Mouse (Mus musculus) heart, embryonic 16.5 days (tissue): Measurements from ENCODE around the gene Nop16. TPM values are rescaled to one million over a fixed set of nuclear protein-coding genes. Genes with fewer than 3 reads are reported as not detected.
"Not testable (repeated sequence)": the region's sequence is repeated elsewhere in the genome, so short reads cannot be mapped to it uniquely, and the experiment has no call there.

Source experiments
- ATAC-seq: fragments of 200-750 bp; cut with Nextera tagmentation; replicated peaks from 2 replicates; pipeline ENCODE4 v1.8.0; 2017; ENCODE audit warnings: moderate number of reproducible peaks; ENCODE audit not compliant: insufficient read depth, low FRiP score; ENCODE audit errors: extremely low read depth
- H3K27ac ChIP-seq: fragments of 300-500 bp; sonication (generic); 2 replicates; pipeline ENCODE4 v1.5.1; 2014; ENCODE audit warnings: mild to moderate bottlenecking, low read length, control low read depth, moderate library complexity
- H3K27me3 ChIP-seq: fragments of 300-500 bp; sonication (generic); 2 replicates; pipeline ENCODE4 v1.6.1; 2014; ENCODE audit warnings: low read length, mixed read lengths; ENCODE audit not compliant: control insufficient read depth, insufficient read depth
- H3K36me3 ChIP-seq: fragments of 300-500 bp; sonication (generic); 2 replicates; pipeline ENCODE4 v1.6.1; 2014; ENCODE audit not compliant: control insufficient read depth, insufficient read depth
- H3K4me1 ChIP-seq: fragments of 300-500 bp; sonication (generic); 2 replicates; pipeline ENCODE4 v1.6.1; 2014; ENCODE audit warnings: low read length, mixed read lengths; ENCODE audit not compliant: control insufficient read depth, insufficient read depth
- H3K4me2 ChIP-seq: fragments of 300-500 bp; sonication (generic); 2 replicates; pipeline ENCODE4 v1.6.1; 2014; ENCODE audit warnings: low read depth, mild to moderate bottlenecking, control low read depth, low read length
- H3K4me3 ChIP-seq: fragments of 300-500 bp; sonication (generic); 2 replicates; pipeline ENCODE4 v1.5.1; 2014; ENCODE audit warnings: mild to moderate bottlenecking, control low read depth, low read length
- H3K9ac ChIP-seq: fragments of 300-500 bp; sonication (generic); 2 replicates; pipeline ENCODE4 v1.6.1; 2014; ENCODE audit warnings: low read length, control low read depth
- H3K9me3 ChIP-seq: fragments of 300-500 bp; sonication (generic); replicated peaks from 2 replicates; pipeline ENCODE4 v1.6.1; 2016; ENCODE audit warnings: low read length; ENCODE audit not compliant: control insufficient read depth
- WGBS: fragments of 180-500 bp; shearing (Covaris S2); extraction: QIAGEN DNeasy Blood & Tissue Kit; methylation state at CpG from one replicate; pipeline ENCODE4 v1.1.7; 2014; 5-methylcytosine and 5-hydroxymethylcytosine counted together
- polyA plus RNA-seq: library from polyadenylated mRNA; unstranded; fragments of >200 nt; fragmentation: Nextera tagmentation; extraction: Ambion mirVana; gene quantifications from 2 replicates; pipeline ENCODE4 v1.2.1, GENCODE M21; 2015

Nop16 gene
- polyA plus RNA-seq, 1 experiment from 2014 or later, result 56.7 TPM

DNA sequence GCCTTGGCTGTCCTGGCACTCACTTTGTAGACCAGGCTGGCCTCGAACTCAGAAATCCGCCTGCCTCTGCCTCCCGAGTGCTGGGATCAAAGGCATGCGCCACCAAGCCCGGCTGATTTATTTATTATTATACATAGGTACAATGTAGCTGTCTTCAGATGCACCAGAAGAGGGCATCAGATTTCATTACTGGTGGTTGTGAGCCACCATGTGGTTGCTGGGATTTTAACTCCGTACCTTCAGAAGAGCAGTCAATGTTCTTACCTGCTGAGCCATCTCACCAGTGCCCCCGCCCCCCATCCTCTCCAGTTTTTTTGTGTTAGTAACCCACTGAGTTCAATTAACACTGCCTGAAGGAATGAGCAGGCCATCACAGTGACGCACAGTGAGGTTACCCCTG, 23.3 kb upstream of the Nop16 start:
- H3K9ac ChIP-seq, H3K9me3 ChIP-seq, H3K4me3 ChIP-seq, H3K4me2 ChIP-seq, H3K27me3 ChIP-seq, ATAC-seq, H3K36me3 ChIP-seq, H3K27ac ChIP-seq: not testable (repeated sequence)
- peaks cover 14% of the 10 kb centered on the region for H3K4me1 ChIP-seq
- WGBS, result 83% methylated on average over 8 of the region's 8 CpGs

DNA sequence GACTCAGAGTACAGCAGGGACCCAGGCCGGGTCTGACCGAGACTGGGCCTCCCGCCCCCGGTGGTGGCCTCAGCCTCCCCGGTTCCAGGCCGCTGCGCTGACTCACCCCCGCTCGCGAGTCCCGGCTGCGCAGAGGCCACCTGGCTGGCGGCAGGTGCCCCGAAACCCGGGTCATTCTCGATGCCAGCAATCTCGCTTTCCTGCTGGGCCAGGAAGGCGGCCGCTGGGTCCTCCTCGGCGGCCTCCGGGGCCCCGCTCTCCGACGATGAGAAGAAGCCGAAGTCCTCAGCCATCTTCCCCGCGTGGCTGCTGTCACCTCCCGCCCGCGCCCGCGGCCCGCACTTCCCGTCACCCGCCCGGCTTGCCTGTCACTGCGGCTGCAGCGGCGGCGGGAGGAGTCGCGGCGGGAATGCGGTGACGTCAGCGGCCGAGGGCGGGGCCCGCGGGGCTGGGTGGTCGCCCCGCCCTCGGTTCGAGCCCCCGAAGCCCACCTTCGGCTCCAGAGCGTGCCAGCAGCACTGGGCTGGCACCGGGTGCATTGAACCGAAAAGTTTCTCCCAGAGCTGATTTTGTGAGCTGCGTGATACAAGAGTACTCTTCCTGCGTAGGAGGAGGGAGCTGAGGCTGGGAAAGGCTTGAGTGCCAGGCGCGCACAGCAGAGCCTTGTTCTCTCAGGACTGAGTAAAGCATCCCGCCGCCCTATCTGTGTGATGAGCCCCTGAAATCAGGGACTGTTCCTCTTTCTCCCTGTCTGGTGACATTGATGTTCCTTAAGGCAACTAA, 21.3 kb upstream of the Nop16 start, which contains the start of gene Cltb:
TSS of gene Cltb (minus strand) at position 373 of the 783 bp plus-strand sequence.
- H3K4me3 ChIP-seq, result peak within 1 kb of the TSS; percentile 79
- H3K9me3 ChIP-seq, result no peaks in the 10 kb centered on the region
- no peaks in the 10 kb centered on the region for H3K27me3 ChIP-seq
- H3K27ac ChIP-seq, result peak within 1 kb of the TSS; percentile 52
- peak within 1 kb of the TSS; percentile 83 for H3K9ac ChIP-seq
- H3K36me3 ChIP-seq, result no peaks in the 10 kb centered on the region
- ATAC-seq, result peak; percentile 77
- peak within 1 kb of the TSS; percentile 84 for H3K4me2 ChIP-seq
- H3K4me1 ChIP-seq, result peaks cover 14% of the 10 kb centered on the region
- under 1% methylated on average over 66 of the region's 66 CpGs for WGBS

DNA sequence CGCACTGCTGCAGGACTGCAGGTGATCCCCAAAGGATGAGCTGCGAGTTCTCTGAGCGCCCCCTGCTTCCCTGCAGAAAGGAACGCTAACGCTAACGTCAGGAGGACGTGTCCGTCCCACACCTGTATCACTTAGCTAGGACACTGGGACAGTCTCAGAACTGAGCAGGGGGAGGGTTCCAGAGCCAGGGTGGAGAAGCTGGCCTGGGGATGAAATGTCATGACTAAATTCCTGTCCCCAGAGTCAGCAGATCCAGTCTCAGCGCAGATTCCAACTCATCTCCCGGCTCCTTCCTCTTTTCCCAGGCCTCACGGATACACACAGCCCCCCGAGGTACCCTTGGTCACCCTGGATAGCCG, 20.7 kb upstream of the Nop16 start:
- Histone ChIP-seq H3K4me1 (peaks cover 14% of the 10 kb centered on the region), H3K9ac (peak overlapping the region; percentile 83), H3K4me2 (peak overlapping the region; percentile 84), H3K9me3 (no peaks in the 10 kb centered on the region), H3K36me3 (no peaks in the 10 kb centered on the region), H3K27ac (peak overlapping the region; percentile 52), H3K27me3 (no peaks in the 10 kb centered on the region), H3K4me3 (peak overlapping the region; percentile 79)
- ATAC-seq, result peak; percentile 23
- WGBS, result 18% methylated on average over 12 of the region's 13 CpGs

DNA sequence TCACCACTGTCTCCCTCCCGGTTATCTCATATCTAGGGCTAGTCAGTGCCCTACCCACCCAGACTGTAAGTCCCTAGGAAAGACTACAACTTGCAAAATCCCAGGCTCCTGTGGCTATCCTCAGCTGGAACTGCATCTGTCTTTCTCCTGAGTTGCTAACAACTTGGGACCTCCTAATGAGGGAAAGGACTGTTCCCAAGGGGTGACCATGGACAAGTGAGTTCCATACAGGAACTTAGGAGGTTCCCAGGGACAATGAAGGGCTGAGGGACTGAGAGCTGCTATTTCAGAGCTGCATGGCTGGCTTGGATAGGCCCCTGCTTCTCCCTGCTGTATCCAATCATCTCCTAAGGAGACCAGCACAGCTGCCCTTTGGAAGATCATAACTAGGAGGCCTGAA, 19.4 kb upstream of the Nop16 start:
- no peak for ATAC-seq
- no peak overlapping the region for H3K27ac ChIP-seq
- H3K36me3 ChIP-seq, result no peaks in the 10 kb centered on the region
- H3K4me2 ChIP-seq, result no peak overlapping the region
- H3K4me3 ChIP-seq, result no peak overlapping the region
- WGBS, result 23% methylated on average over 1 of the region's 1 CpGs
- peaks cover 14% of the 10 kb centered on the region for H3K4me1 ChIP-seq
- H3K9me3 ChIP-seq, result no peaks in the 10 kb centered on the region
- no peaks in the 10 kb centered on the region for H3K27me3 ChIP-seq
- no peak overlapping the region; the same call in 1 of the 2 replicates for H3K9ac ChIP-seq

DNA sequence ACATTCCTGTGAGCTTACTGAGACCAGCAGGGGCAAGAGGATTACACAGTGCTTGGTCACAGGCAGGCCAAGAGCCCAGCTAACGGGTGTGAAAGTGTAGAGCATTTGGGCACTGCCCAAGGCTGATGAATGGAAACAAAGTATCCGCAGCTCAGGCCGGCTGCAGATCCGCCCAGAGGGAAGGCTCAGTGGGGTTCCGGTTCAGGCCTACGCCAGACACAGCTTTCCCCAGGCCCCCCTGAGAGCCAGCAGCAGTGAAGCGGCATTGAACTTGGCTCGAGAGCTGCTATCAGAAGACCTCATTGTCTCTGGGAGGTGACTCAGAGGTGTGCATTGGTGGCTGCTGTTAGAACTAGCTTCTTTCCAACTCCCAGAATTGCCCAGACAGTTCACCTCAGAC, 18.8 kb upstream of the Nop16 start:
- ATAC-seq, result no peak; the same call in 1 of the 2 replicates
- Histone ChIP-seq H3K4me3 (no peak overlapping the region), H3K9me3 (no peaks in the 10 kb centered on the region), H3K27me3 (no peaks in the 10 kb centered on the region), H3K36me3 (no peaks in the 10 kb centered on the region), H3K4me1 (peaks cover 14% of the 10 kb centered on the region), H3K27ac (no peak overlapping the region), H3K9ac (peak overlapping the region; percentile 50; the same call in 1 of the 2 replicates), H3K4me2 (no peak overlapping the region)
- WGBS, result 28% methylated on average over 8 of the region's 8 CpGs

DNA sequence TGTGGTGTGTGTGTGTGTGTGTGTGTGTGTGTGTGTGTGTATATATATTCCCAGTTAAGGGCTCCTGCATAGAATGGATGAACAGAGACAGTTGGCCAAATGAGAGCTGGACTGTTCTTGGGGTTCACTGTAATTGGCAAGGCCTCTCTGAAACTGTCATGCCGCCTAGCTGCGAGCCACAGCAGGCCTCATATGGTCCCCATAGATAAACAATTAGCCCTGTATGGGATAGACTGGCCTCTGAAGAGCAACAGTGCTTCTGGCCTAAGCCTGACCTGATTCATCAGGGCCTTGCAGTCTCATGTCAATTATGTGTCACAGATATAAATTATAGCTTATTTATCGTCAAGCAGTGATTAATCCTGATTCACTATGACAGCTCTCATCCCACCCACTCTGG, 18.1 kb upstream of the Nop16 start:
- no peak for ATAC-seq
- Histone ChIP-seq H3K9ac (no peak overlapping the region), H3K4me2 (no peak overlapping the region), H3K9me3 (no peaks in the 10 kb centered on the region), H3K27ac (no peak overlapping the region), H3K4me1 (peaks cover 14% of the 10 kb centered on the region), H3K4me3 (no peak overlapping the region), H3K27me3 (no peaks in the 10 kb centered on the region), H3K36me3 (no peaks in the 10 kb centered on the region)
- 82% methylated on average over 3 of the region's 3 CpGs for WGBS

DNA sequence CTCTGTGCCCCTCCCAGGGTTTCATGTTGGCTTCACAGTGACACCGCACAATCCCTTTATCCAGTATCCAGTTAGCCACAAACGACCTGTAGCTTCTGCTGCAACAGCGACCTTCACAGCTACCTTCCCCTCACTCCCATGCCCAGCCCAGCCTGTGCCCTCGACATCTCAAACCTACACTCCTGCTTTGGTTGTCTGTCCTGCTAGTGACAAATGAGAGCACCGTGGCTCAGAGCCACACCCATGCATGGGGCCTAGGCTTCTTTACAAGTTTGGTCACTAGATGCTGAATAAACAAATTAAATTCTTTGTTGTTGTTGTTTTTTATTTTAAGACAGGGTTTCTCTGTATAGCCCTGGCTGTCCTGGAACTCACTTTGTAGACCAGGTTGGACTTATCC, 17.3 kb upstream of the Nop16 start:
- H3K27me3 ChIP-seq, result no peaks in the 10 kb centered on the region
- 63% methylated on average over 5 of the region's 5 CpGs for WGBS
- H3K4me3 ChIP-seq, result no peak overlapping the region
- H3K4me1 ChIP-seq, result peaks cover 14% of the 10 kb centered on the region
- ATAC-seq, result no peak
- H3K27ac ChIP-seq, result no peak overlapping the region
- H3K9ac ChIP-seq, result no peak overlapping the region
- H3K9me3 ChIP-seq, result no peaks in the 10 kb centered on the region
- H3K4me2 ChIP-seq, result no peak overlapping the region
- H3K36me3 ChIP-seq, result no peaks in the 10 kb centered on the region

DNA sequence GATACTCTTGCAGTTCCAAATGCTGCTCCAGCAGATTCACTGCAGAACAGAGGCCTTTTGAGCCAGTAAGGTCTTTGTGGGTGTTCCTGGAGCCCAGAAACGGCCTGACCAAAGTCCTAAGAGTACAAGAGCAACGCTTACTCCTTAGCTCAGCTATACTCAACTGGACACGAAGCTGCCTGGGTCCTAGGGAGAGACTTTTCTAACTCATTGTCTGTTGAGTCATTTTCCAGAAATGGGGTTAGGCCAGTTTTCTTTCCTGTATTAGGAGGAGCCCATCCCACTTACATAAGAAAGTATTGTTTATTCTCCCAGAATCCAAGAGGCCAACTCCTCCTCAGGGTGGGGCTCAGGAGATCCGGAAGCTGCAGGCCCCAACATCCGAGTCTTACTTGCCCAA, 15.5 kb upstream of the Nop16 start:
- no peaks in the 10 kb centered on the region for H3K36me3 ChIP-seq
- no peak overlapping the region for H3K27ac ChIP-seq
- H3K4me3 ChIP-seq, result no peak overlapping the region
- H3K9me3 ChIP-seq, result no peaks in the 10 kb centered on the region
- 69% methylated on average over 5 of the region's 5 CpGs for WGBS
- no peak overlapping the region for H3K9ac ChIP-seq
- no peak overlapping the region for H3K4me2 ChIP-seq
- ATAC-seq, result no peak
- peaks cover 9% of the 10 kb centered on the region for H3K4me1 ChIP-seq
- no peaks in the 10 kb centered on the region for H3K27me3 ChIP-seq

DNA sequence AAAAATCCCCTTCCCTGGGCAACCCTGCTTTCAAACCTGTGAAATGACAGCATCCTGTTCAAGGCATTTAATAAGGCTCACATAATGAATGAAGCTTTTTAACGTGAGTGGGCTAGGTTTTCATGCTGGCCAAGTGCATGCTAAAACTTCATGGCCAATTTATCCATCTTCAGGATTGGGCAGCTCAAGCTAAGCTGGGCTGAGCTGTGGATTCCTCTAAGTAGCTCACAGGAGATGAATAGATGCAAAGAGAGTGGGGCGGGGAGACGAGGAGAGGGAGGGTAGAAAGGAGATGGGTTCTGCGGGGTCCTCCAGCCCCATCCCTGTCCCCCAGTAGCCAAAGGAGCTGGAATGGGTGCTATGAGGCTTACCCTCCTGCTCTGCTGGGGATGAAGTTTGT, 14.3 kb upstream of the Nop16 start:
- 66% methylated on average over 4 of the region's 4 CpGs for WGBS
- no peak for ATAC-seq
- Histone ChIP-seq H3K36me3 (0 out of 2 replicates have a peak, but pooled peaks cover 2% of the 10 kb centered on the region), H3K27me3 (no peaks in the 10 kb centered on the region), H3K4me2 (no peak overlapping the region), H3K9ac (no peak overlapping the region), H3K4me1 (peaks cover 6% of the 10 kb centered on the region), H3K27ac (no peak overlapping the region), H3K4me3 (no peak overlapping the region), H3K9me3 (no peaks in the 10 kb centered on the region)
